Mouse (Mus musculus) kidney, postnatal 0 days (tissue): ENCODE measurements around the gene Klrc2. TPM values are rescaled to one million over a fixed set of nuclear protein-coding genes. Genes with fewer than 3 reads are reported as not detected.

Experiments used
- ATAC-seq: fragments of 200-750 bp; cut with Nextera tagmentation; replicated peaks from 2 replicates; pipeline ENCODE4 v1.8.0; 2017; ENCODE audit warnings: low read depth, moderate number of reproducible peaks, moderate TSS enrichment, moderate library complexity; ENCODE audit not compliant: low FRiP score
- DNase-seq: peaks from one replicate; pipeline ENCODE4 v3.0.0-alpha.2; 2016; ENCODE audit warnings: low spot score
- H3K27ac ChIP-seq: fragments of 300-500 bp; sonication (generic); 2 replicates; pipeline ENCODE4 v1.5.1; 2014; ENCODE audit warnings: mild to moderate bottlenecking
- H3K27me3 ChIP-seq: fragments of 300-500 bp; sonication (generic); 2 replicates; pipeline ENCODE4 v1.6.1; 2014; ENCODE audit warnings: low read length, mixed read lengths; ENCODE audit not compliant: insufficient read depth
- H3K36me3 ChIP-seq: fragments of 300-500 bp; sonication (generic); 2 replicates; pipeline ENCODE4 v1.6.1; 2014; ENCODE audit warnings: low read length, mixed read lengths; ENCODE audit not compliant: insufficient read depth
- H3K4me1 ChIP-seq: fragments of 300-500 bp; sonication (generic); replicated peaks from 2 replicates; pipeline ENCODE4 v1.6.1; 2014; ENCODE audit warnings: antibody characterized with exemption, low read length, mixed read lengths; ENCODE audit not compliant: insufficient read depth
- H3K4me2 ChIP-seq: fragments of 300-500 bp; sonication (generic); 2 replicates; pipeline ENCODE4 v1.6.1; 2014; ENCODE audit warnings: mild to moderate bottlenecking, low read length, moderate library complexity, mixed read lengths
- H3K4me3 ChIP-seq: fragments of 300-500 bp; sonication (generic); replicated peaks from 2 replicates; pipeline ENCODE4 v1.5.1; 2014; ENCODE audit warnings: low read depth, low read length
- H3K9ac ChIP-seq: fragments of 300-500 bp; sonication (generic); 2 replicates; pipeline ENCODE4 v1.6.1; 2014; ENCODE audit warnings: low read depth, low read length
- H3K9me3 ChIP-seq: fragments of 300-500 bp; sonication (generic); replicated peaks from 2 replicates; pipeline ENCODE4 v1.6.1; 2016; ENCODE audit warnings: low read length, inconsistent platforms, mixed read lengths
- CTCF ChIP-seq: IDR thresholded peaks from 2 replicates; pipeline ENCODE4 v1.5.1; 2016; ENCODE audit warnings: antibody characterized with exemption, low read depth, mild to moderate bottlenecking, moderate library complexity
- WGBS: fragments of 180-500 bp; shearing (Covaris S2); extraction: QIAGEN DNeasy Blood & Tissue Kit; methylation state at CpG from one replicate; pipeline ENCODE4 v1.1.7; 2014; 5-methylcytosine and 5-hydroxymethylcytosine counted together
- microRNA-seq: library from miRNA; unstranded; fragments of <30 nt; microRNA quantifications from one replicate; pipeline ENCODE4, GENCODE M21; 2016
- polyA plus RNA-seq: library from polyadenylated mRNA; unstranded; fragments of >200 nt; fragmentation: Nextera tagmentation; extraction: Ambion mirVana; gene quantifications from 2 replicates; pipeline ENCODE4 v1.2.1, GENCODE M21; 2015

The Klrc2 gene
- polyA plus RNA-seq, 1 experiment from 2014 or later = not detected

DNA sequence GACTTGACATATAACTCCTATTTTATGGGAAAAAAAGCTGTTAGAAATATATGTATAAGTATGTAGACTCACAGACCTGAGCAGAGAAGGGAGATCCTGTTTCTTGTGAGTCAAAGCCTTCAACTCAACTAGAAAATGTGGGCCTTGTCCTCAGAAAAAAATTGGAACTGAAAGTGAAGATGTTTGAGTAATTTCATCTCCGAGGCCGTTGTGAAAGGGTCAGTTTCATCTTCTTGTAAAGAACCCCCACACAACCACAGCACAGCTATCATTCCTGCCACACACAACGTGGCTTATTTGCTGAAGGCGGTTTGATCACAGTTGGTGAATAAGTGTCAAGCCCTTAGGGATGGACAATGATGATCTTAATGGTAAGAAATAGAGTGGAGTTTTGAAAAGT, 36.8 kb downstream of the Klrc2 start, which contains the start of gene Klrk1:
Gene Klrk1 (minus strand): TSS at position 130 of the 400 bp plus-strand sequence.
- no peak within 1 kb of the TSS for H3K27ac ChIP-seq
- WGBS = 75% methylated on average over 4 of the region's 4 CpGs

DNA sequence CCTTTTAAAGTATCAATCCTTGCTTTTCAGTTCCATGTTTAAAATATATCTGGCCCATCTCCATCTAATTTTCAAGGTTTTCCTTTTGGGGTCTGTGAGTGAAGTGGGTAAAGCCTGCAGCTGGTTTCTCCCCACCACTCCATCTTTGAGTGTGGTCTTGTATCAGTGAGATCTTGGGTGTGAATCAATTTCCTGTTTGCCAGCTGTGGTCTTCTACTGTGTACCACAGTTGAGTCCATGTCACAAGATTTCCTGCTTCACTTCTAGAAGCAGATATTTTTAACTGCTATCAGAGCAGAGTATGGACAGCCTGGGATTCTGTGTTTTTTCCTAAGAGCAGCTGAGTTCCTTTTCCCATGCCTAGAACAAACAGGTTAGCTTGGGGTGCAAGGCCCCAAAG, 52.1 kb downstream of the Klrc2 start:
- H3K4me1 ChIP-seq = no peaks in the 10 kb centered on the region
- H3K4me3 ChIP-seq = no peak overlapping the region
- TF ChIP-seq CTCF = no peak
- DNase-seq (no peak), ATAC-seq (no peak)
- no peaks in the 10 kb centered on the region for H3K27me3 ChIP-seq
- H3K9ac ChIP-seq = no peak overlapping the region
- H3K36me3 ChIP-seq = no peaks in the 10 kb centered on the region
- no peak overlapping the region for H3K4me2 ChIP-seq
- no peak overlapping the region for H3K27ac ChIP-seq
- H3K9me3 ChIP-seq = no peaks in the 10 kb centered on the region

More for the DNA sequence above, 36.8 kb downstream of the Klrc2 start, which contains the start of gene Klrk1:
- no peaks in the 10 kb centered on the region for H3K4me1 ChIP-seq
- H3K4me3 ChIP-seq = no peak within 1 kb of the TSS
- H3K4me2 ChIP-seq = no peak within 1 kb of the TSS
- DNase-seq (no peak), ATAC-seq (no peak)
- no peaks in the 10 kb centered on the region for H3K36me3 ChIP-seq
- H3K9me3 ChIP-seq = no peaks in the 10 kb centered on the region
- no peak for TF ChIP-seq CTCF
- no peak within 1 kb of the TSS for H3K9ac ChIP-seq
- H3K27me3 ChIP-seq = no peaks in the 10 kb centered on the region

Small RNA genes within 50 kb of the gene (microRNA-seq; reads per million reads assigned to microRNA genes)
- not detected for gene Mir680-1

Other genes starting within 250 kb of the Klrc2 start
- 10.3 and 10.6 TPM in 2 replicates for gene Clec1a, start 208.7 kb downstream of the Klrc2 start, polyA plus RNA-seq
- not detected in 2 replicates for gene Olr1, start 153.5 kb downstream of the Klrc2 start, polyA plus RNA-seq
- 96.6 and 98.5 TPM in 2 replicates for gene Tmem52b, start 148.1 kb downstream of the Klrc2 start, polyA plus RNA-seq
- gene Gabarapl1, start 127.5 kb downstream of the Klrc2 start, polyA plus RNA-seq = 126 and 139 TPM in 2 replicates
- not detected in 2 replicates for gene Klre1, start 82.8 kb downstream of the Klrc2 start, polyA plus RNA-seq
- 0.32 and 0.45 TPM in 2 replicates for gene Klrd1, start 68.9 kb downstream of the Klrc2 start, polyA plus RNA-seq
- 0.14 and 0.18 TPM in 2 replicates for gene Klrk1, start 36.8 kb downstream of the Klrc2 start, polyA plus RNA-seq
- gene Klrc3, start 17.4 kb downstream of the Klrc2 start, polyA plus RNA-seq = not detected in 2 replicates
- gene Klrc1, start 18.3 kb upstream of the Klrc2 start, polyA plus RNA-seq = not detected in 2 replicates
- not detected in 2 replicates for gene Klri1, start 56.4 kb upstream of the Klrc2 start, polyA plus RNA-seq
- gene Klri2, start 79.8 kb upstream of the Klrc2 start, polyA plus RNA-seq = 0.05 TPM in 1 of 2 replicates, not detected in the other
- not detected in 2 replicates for gene Gm156, start 123.6 kb upstream of the Klrc2 start, polyA plus RNA-seq
- gene Gm17631, start 202.0 kb upstream of the Klrc2 start, polyA plus RNA-seq = not detected in 2 replicates
- gene Klra17, start 216.0 kb upstream of the Klrc2 start, polyA plus RNA-seq = 0.09 TPM in 1 of 2 replicates, not detected in the other